Mouse (Mus musculus) midbrain, embryonic 11.5 days (tissue): ENCODE measurements around the gene Tnrc18. TPM values are rescaled to one million over a fixed set of nuclear protein-coding genes. Genes with fewer than 3 reads are reported as not detected.
"Not testable (repeated sequence)": the region's sequence is repeated elsewhere in the genome, so short reads cannot be mapped to it uniquely, and the experiment has no call there.

ENCODE experiments used
- ATAC-seq: fragments of 200-750 bp; cut with Nextera tagmentation; 2 replicates; pipeline ENCODE4 v1.8.0; 2017; ENCODE audit warnings: moderate TSS enrichment, moderate library complexity; ENCODE audit not compliant: low FRiP score
- DNase-seq: peaks from one replicate; pipeline ENCODE4 v3.0.0; 2015; ENCODE audit warnings: low spot score; ENCODE audit errors: missing footprints
- H3K27ac ChIP-seq: fragments of 300-500 bp; sonication (generic); 2 replicates; pipeline ENCODE4 v1.5.1; 2014; ENCODE audit warnings: low read depth, low read length
- H3K27me3 ChIP-seq: fragments of 300-500 bp; sonication (generic); 2 replicates; pipeline ENCODE4 v1.6.1; 2014; ENCODE audit warnings: mild to moderate bottlenecking, low read length, moderate library complexity, mixed read lengths; ENCODE audit not compliant: control insufficient read depth, insufficient read depth
- H3K36me3 ChIP-seq: fragments of 300-500 bp; sonication (generic); 2 replicates; pipeline ENCODE4 v1.6.1; 2014; ENCODE audit warnings: mild to moderate bottlenecking, low read length, moderate library complexity, mixed read lengths; ENCODE audit not compliant: control insufficient read depth, insufficient read depth
- H3K4me1 ChIP-seq: fragments of 300-500 bp; sonication (generic); 2 replicates; pipeline ENCODE4 v1.6.1; 2014; ENCODE audit warnings: low read length; ENCODE audit not compliant: control insufficient read depth, insufficient read depth
- H3K4me2 ChIP-seq: fragments of 300-500 bp; sonication (generic); 2 replicates; pipeline ENCODE4 v1.6.1; 2014; ENCODE audit warnings: mild to moderate bottlenecking, moderate library complexity
- H3K4me3 ChIP-seq: fragments of 300-500 bp; sonication (generic); 2 replicates; pipeline ENCODE4 v1.5.1; 2014; ENCODE audit warnings: low read depth, low read length
- H3K9ac ChIP-seq: fragments of 300-500 bp; sonication (generic); 2 replicates; pipeline ENCODE4 v1.6.1; 2014; ENCODE audit warnings: low read length
- H3K9me3 ChIP-seq: fragments of 300-500 bp; sonication (generic); 2 replicates; pipeline ENCODE4 v1.6.1; 2016; ENCODE audit warnings: low read length; ENCODE audit not compliant: control insufficient read depth
- WGBS: fragments of 180-500 bp; shearing (Covaris S2); extraction: QIAGEN DNeasy Blood & Tissue Kit; methylation state at CpG from one replicate; pipeline ENCODE4 v1.1.7; 2014; 5-methylcytosine and 5-hydroxymethylcytosine counted together
- polyA plus RNA-seq: library from polyadenylated mRNA; unstranded; fragments of >200 nt; fragmentation: Nextera tagmentation; extraction: Ambion mirVana; gene quantifications from 2 replicates; pipeline ENCODE4 v1.2.1, GENCODE M21; 2014

The Tnrc18 gene
- polyA plus RNA-seq, 1 experiment from 2014 or later: 27.4 TPM

DNA sequence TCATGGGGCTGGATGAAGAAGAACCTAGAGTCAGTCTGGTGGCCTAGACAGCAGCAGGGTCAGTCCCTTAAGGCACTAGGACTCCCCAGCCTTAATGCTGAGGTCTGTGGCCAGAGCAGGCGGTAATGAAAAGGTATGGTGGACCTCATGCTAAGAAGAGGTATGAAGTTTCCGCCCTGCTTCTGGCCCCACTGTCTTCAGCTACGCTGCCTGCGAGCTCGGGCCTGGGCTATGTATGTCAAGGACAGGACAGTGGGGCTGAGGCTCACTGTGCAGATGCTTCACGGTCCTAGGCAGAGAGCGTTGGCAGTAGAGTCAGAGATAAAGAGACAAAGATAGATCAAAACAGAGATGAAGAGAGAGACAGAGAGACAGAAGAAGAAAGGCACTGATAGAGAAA is 31.4 kb upstream of the Tnrc18 start:
- H3K4me1 ChIP-seq: no peaks in the 10 kb centered on the region
- no peak for ATAC-seq
- 92% methylated on average over 7 of the region's 7 CpGs for WGBS

DNA sequence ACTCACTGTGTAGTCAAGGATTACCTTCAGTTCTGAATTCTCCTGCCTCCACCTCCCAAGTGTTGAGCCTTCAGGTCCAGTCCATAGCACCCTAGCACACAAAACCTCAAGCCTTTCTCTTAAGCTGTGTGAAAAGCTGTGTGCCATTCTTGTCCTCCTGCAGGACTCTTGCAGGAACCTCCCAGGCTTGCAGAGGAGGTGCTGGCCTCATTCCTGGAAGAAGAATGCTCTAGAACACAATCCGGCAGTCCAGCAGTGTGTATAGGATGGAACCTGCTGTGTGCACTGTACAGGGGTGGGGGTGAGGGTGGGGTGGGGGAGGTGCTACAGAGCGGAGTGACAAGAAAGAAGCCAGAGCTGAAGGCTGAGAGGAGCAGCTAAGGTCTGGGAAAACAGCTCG is 30.7 kb upstream of the Tnrc18 start:
- WGBS: 81% methylated on average over 3 of the region's 3 CpGs
- H3K4me2 ChIP-seq: no peak overlapping the region
- no peak overlapping the region for H3K9ac ChIP-seq
- H3K27ac ChIP-seq: no peak overlapping the region
- no peak for DNase-seq
- ATAC-seq: no peak
- no peaks in the 10 kb centered on the region for H3K4me1 ChIP-seq
- no peaks in the 10 kb centered on the region for H3K9me3 ChIP-seq
- no peaks in the 10 kb centered on the region for H3K27me3 ChIP-seq
- H3K36me3 ChIP-seq: no peaks in the 10 kb centered on the region
- H3K4me3 ChIP-seq: no peak overlapping the region

More for the DNA sequence above, 31.4 kb upstream of the Tnrc18 start:
- Histone ChIP-seq H3K27me3 (no peaks in the 10 kb centered on the region), H3K36me3 (no peaks in the 10 kb centered on the region), H3K4me3 (no peak overlapping the region), H3K27ac (no peak overlapping the region), H3K9ac (no peak overlapping the region), H3K9me3 (no peaks in the 10 kb centered on the region), H3K4me2 (no peak overlapping the region)
- no peak for DNase-seq

DNA sequence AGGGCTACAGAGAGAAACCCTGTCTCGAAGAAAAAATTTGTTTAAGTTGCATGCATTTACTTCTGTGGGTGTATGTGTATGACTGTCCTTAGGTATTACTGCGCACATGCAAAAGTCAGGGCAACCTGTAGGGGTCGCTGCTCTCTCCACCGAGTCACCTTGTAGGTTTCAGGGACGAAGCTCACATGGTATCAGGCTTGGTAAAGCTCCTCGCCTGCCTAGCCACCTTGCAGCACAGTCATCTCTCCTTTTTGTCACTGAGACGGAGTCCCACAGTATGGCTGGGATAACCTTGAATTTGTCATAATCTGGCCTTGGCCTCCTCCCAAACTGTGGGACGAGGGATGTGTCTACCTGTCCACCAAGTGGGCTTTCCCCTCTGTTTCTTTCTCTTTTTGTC is 27.0 kb upstream of the Tnrc18 start:
- 59% methylated on average over 8 of the region's 8 CpGs for WGBS
- H3K9me3 ChIP-seq: no peaks in the 10 kb centered on the region
- no peaks in the 10 kb centered on the region for H3K36me3 ChIP-seq
- H3K9ac ChIP-seq: no peak overlapping the region
- no peak overlapping the region for H3K4me3 ChIP-seq
- DNase-seq: no peak
- no peaks in the 10 kb centered on the region for H3K27me3 ChIP-seq
- H3K4me1 ChIP-seq: no peaks in the 10 kb centered on the region
- no peak for ATAC-seq
- H3K27ac ChIP-seq: no peak overlapping the region
- no peak overlapping the region for H3K4me2 ChIP-seq

DNA sequence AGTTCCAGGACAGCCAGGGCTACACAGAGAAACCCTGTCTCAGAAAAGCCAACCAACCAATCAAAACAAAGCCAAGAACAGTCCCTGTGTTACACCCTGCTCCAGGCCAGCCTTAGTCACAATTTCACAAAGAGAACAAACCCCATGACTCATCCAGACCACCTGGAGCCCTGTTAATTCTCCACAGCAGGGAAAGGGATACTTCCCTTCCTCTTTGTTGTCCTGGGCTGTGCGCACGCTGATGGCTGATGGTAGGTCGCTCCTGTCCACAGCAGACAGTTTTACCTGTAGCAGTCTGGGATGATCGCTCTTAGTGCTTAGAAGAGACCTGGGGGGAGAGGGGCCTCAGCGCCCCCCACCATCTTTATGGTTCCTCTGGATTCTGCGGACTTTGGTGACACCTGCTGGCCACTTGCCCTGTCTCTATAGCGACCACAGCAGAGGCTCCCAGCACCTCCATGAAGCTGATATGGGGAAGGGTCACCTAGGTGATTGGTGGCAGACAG is 24.7 kb upstream of the Tnrc18 start:
- Histone ChIP-seq H3K27me3 (no peaks in the 10 kb centered on the region), H3K9me3 (no peaks in the 10 kb centered on the region), H3K4me2 (no peak overlapping the region), H3K27ac (no peak overlapping the region), H3K4me3 (no peak overlapping the region), H3K36me3 (no peaks in the 10 kb centered on the region), H3K9ac (no peak overlapping the region), H3K4me1 (no peaks in the 10 kb centered on the region)
- ATAC-seq (peak; percentile 69), DNase-seq (no peak)
- WGBS: 13% methylated on average over 7 of the region's 7 CpGs

DNA sequence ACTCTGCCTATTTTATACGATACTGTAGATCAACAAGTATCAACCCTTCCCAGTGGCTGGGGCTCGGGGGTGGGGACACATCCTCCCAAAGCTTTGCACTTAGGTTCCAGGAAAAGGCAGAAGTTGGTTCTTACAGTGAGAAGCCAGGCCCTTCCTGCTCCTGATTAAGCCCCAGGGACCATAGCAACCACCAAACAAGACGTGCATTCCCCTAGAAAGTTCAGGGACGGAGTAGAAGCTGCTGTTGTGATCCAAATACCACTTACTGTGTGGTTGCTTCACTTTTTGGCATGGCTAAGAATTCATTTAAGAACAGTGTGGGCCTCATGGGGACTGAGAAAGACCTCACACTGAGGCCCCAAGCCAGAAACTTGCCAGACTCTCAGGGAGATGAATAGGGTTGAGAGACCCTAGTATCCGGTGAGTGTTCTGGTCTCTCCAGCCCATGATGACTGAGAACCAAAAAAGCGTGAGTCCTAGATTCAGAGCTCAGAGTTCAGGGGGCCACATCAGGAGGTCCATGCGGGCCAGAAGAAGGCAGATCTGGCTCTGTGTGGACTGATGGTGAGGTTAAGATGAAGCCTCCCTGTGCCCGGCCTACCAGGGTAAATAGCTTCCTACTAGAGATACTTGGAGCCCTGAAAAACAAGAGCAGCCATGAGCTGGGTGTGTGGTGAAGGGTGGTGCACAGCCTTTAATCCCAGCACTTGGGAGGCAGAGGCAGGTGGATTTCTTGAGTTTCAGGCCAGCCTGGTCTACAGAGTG is 24.1 kb upstream of the Tnrc18 start:
- WGBS: 83% methylated on average over 8 of the region's 8 CpGs
- Histone ChIP-seq H3K4me2 (no peak overlapping the region), H3K9me3 (no peaks in the 10 kb centered on the region), H3K27me3 (no peaks in the 10 kb centered on the region), H3K27ac (no peak overlapping the region), H3K4me1 (no peaks in the 10 kb centered on the region), H3K4me3 (no peak overlapping the region), H3K9ac (no peak overlapping the region), H3K36me3 (no peaks in the 10 kb centered on the region)
- peak; percentile 38; the same call in 1 of the 2 replicates for ATAC-seq
- no peak for DNase-seq

DNA sequence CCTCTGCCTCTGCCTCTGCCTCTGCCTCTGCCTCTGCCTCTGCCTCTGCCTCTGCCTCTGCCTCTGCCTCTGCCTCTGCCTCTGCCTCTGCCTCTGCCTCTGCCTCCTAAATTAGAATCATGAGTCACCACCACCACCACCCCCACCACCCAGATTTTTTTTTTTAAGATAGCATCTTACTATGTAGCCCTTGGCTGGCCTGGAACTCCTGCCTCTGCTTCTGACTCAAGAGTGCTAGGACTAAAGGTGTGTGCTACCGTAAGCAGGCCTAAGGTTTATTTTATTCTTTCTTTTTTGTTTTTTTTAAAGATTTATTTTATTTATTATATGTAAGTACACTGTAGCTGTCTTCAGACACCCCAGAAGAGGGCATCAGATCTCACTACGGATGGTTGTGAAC is 20.0 kb upstream of the Tnrc18 start:
- not testable (repeated sequence) for H3K9ac ChIP-seq, ATAC-seq, H3K4me2 ChIP-seq, H3K27ac ChIP-seq, H3K4me3 ChIP-seq, DNase-seq, H3K9me3 ChIP-seq, H3K27me3 ChIP-seq, H3K36me3 ChIP-seq, H3K4me1 ChIP-seq
- 89% methylated on average over 2 of the region's 2 CpGs for WGBS

DNA sequence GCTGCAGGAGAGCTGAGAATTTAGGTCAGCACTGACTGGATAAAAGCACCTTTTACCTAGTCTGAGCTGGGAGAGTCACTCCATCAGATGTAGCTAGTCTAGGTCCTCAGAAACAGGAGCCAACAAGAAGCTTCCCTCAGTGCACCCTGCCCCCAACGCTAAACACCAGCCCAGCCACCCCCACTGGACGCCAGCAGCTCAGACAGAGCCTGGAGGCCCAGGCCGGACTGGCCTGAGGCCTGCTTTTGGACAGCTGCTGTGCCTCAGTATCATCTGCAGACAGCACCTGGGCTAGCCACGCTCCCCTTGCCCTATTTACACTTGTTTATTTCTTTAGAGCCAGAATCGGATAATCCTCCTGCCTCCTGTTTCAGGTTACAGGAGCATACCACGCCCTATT is 19.4 kb upstream of the Tnrc18 start:
- ATAC-seq (no peak), DNase-seq (peak; percentile 57)
- H3K27ac ChIP-seq: no peak overlapping the region
- no peak overlapping the region for H3K4me3 ChIP-seq
- H3K36me3 ChIP-seq: no peaks in the 10 kb centered on the region
- no peak overlapping the region for H3K9ac ChIP-seq
- no peaks in the 10 kb centered on the region for H3K4me1 ChIP-seq
- 68% methylated on average over 6 of the region's 6 CpGs for WGBS
- no peak overlapping the region for H3K4me2 ChIP-seq
- H3K27me3 ChIP-seq: no peaks in the 10 kb centered on the region
- H3K9me3 ChIP-seq: no peaks in the 10 kb centered on the region

DNA sequence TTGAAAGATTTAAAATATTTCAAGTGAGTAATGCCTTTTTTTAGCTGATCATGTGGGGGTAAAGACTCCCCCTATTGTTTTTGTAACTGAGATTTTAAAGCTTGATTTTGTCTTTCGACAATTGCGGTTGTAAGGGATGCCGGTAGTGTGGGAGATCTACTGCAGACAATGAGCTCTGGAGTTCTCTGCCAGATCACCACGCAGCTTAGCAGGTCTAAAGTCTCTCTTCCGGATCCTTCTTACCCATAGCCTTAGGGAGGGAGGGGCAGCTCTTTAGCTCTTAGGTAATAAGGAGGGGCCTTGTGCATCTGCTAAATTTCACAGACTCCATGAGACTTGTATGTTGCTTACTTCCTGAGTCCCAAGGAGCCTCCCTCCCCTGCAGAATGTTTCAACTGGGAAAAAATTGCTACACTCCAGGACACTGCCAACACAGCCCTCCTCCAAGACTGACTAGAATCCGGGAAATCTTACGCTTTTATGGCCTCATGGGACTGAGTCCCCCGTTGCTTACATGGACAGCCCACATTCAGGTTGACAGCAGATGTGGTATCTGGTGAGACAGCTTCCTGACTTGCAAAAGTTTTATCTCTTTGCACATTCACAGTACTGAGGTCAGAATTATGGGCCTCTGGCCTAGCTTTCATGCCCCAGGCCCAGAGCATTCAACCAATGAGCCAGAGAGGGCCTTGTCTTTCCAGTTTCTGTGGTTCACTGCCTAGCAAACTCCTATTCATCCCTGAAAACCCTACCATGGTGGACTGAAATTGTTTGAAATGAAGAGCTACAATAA is 16.4 kb upstream of the Tnrc18 start:
- H3K27me3 ChIP-seq: no peaks in the 10 kb centered on the region
- H3K36me3 ChIP-seq: no peaks in the 10 kb centered on the region
- ATAC-seq: no peak
- no peaks in the 10 kb centered on the region for H3K4me1 ChIP-seq
- H3K4me3 ChIP-seq: no peak overlapping the region
- no peak overlapping the region for H3K27ac ChIP-seq
- no peak overlapping the region for H3K9ac ChIP-seq
- WGBS: 79% methylated on average over 8 of the region's 8 CpGs
- no peak overlapping the region for H3K4me2 ChIP-seq
- DNase-seq: no peak
- no peaks in the 10 kb centered on the region for H3K9me3 ChIP-seq

DNA sequence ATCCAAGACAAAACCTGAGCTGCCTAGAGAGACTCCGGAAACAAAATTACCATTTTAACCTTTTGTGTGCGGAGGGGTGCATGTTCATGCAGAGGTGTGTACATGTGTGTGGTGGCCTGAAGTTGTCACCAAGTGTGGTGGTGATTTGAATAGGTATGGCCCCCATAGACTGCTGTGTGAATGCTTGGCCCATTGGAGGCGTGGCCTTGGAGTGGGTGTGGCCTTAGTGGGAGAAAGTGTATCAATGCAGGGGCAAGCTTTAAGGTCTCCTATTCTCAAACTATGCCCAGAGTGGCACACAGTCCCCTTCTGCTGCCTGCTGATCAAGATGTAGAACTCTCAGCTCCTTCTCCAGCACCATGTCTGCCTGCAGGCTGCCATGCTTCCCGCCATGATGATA is 8.7 kb upstream of the Tnrc18 start:
- H3K9me3 ChIP-seq: no peaks in the 10 kb centered on the region

More for the DNA sequence above, 8.7 kb upstream of the Tnrc18 start:
- Histone ChIP-seq H3K27ac (no peak overlapping the region), H3K4me1 (peaks cover 35% of the 10 kb centered on the region), H3K27me3 (peaks cover 5% of the 10 kb centered on the region; the same call in 1 of the 2 replicates), H3K4me3 (no peak overlapping the region), H3K36me3 (no peaks in the 10 kb centered on the region), H3K4me2 (no peak overlapping the region), H3K9ac (no peak overlapping the region)
- peak; percentile 85 for DNase-seq
- 79% methylated on average over 4 of the region's 4 CpGs for WGBS
- no peak for ATAC-seq
